Mouse (Mus musculus): ENCODE measurements around the gene Vps36. TPM values are rescaled to one million over a fixed set of nuclear protein-coding genes. Genes with fewer than 3 reads are reported as not detected.
A peak's percentile ranks its signal among the peaks of the same experiment; 100 is the strongest.

The Vps36 gene
- 11.3 and 13.3 TPM in 2 replicates for polyA plus RNA-seq (2011; ENCODE audit: insufficient read depth, insufficient read length, low replicate concordance, missing spikeins)

- peak within 1 kb of the TSS; percentile 84 for H3K4me3 ChIP-seq (replicated peaks; ENCODE audit: control insufficient read depth, low read depth, low read length)
- H3K27ac ChIP-seq (ENCODE audit: control insufficient read depth, insufficient read depth, low read depth, low read length, poor library complexity), result peak within 1 kb of the TSS; percentile 98
- under 1% methylated on average over 73 of the region's 73 CpGs for WGBS
- TF ChIP-seq CTCF (IDR thresholded peaks at IDR 0.05; ENCODE audit: control insufficient read depth, insufficient read depth, low read length) (peak; percentile 86), POLR2A (IDR thresholded peaks at IDR 0.05; ENCODE audit: borderline replicate concordance, control insufficient read depth, low read depth, low read length) (peak; percentile 61; the same call in 1 of the 2 replicates)
- peaks cover 1% of the 10 kb centered on the region; the same call in 1 of the 2 replicates for H3K4me1 ChIP-seq (ENCODE audit: control insufficient read depth, insufficient read depth, low read length)
Observed at GRCm38 (mm10) chr8:22192660-22193431, at the start of gene Vps36. Vps36 (plus strand) TSS chr8:22192809.

GRCm38 (mm10) chr8:22143764-22144491 is 48.7 kb upstream of the Vps36 start:
- H3K4me1 ChIP-seq (ENCODE audit: control insufficient read depth, insufficient read depth, low read length), result no peaks in the 10 kb centered on the region
- WGBS, result 60% methylated on average over 1 of the region's 1 CpGs
- no peak overlapping the region for H3K4me3 ChIP-seq (replicated peaks; ENCODE audit: control insufficient read depth, low read depth, low read length)
- no peak overlapping the region for H3K27ac ChIP-seq (ENCODE audit: control insufficient read depth, insufficient read depth, low read depth, low read length, poor library complexity)
- no peak for TF ChIP-seq CTCF (IDR thresholded peaks at IDR 0.05; ENCODE audit: control insufficient read depth, insufficient read depth, low read length)
- no peak for TF ChIP-seq POLR2A (IDR thresholded peaks at IDR 0.05; ENCODE audit: borderline replicate concordance, control insufficient read depth, low read depth, low read length)

GRCm38 (mm10) chr8:22145831-22146230 is 46.8 kb upstream of the Vps36 start:
- H3K27ac ChIP-seq (ENCODE audit: control insufficient read depth, insufficient read depth, low read depth, low read length, poor library complexity), result no peak overlapping the region
- no peaks in the 10 kb centered on the region for H3K4me1 ChIP-seq (ENCODE audit: control insufficient read depth, insufficient read depth, low read length)
- no peak for TF ChIP-seq POLR2A (IDR thresholded peaks at IDR 0.05; ENCODE audit: borderline replicate concordance, control insufficient read depth, low read depth, low read length)
- no peak for TF ChIP-seq CTCF (IDR thresholded peaks at IDR 0.05; ENCODE audit: control insufficient read depth, insufficient read depth, low read length)
- WGBS, result 88% methylated on average over 6 of the region's 6 CpGs
- no peak overlapping the region for H3K4me3 ChIP-seq (replicated peaks; ENCODE audit: control insufficient read depth, low read depth, low read length)

- WGBS, result 70% methylated on average over 9 of the region's 9 CpGs
- Histone ChIP-seq H3K4me3 (replicated peaks; ENCODE audit: control insufficient read depth, low read depth, low read length) (no peak overlapping the region), H3K4me1 (ENCODE audit: control insufficient read depth, insufficient read depth, low read length) (no peaks in the 10 kb centered on the region), H3K27ac (ENCODE audit: control insufficient read depth, insufficient read depth, low read depth, low read length, poor library complexity) (no peak overlapping the region)
- TF ChIP-seq CTCF (IDR thresholded peaks at IDR 0.05; ENCODE audit: control insufficient read depth, insufficient read depth, low read length), result no peak
- no peak for TF ChIP-seq POLR2A (IDR thresholded peaks at IDR 0.05; ENCODE audit: borderline replicate concordance, control insufficient read depth, low read depth, low read length)
Observed at GRCm38 (mm10) chr8:22147706-22148366, 44.8 kb upstream of the Vps36 start.

DNA sequence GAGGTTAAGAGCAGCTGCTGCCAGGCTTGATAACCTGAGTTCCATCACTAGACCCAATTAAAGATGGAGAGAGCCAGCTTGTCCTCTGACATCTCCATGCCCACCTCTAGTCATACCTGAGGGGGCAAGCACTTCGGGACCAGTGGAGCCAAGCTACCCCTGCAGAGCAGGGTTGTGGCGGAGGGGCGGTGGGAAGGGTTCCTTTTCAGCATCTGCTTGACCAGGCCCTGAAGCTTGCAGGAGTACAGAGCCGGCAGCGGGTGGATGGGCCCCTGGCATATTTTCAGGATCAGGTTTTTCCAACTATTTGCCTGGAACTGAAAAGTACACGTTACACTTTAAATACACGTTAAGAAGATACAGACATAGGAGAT is 44.3 kb upstream of the Vps36 start:
- H3K4me3 ChIP-seq (replicated peaks; ENCODE audit: control insufficient read depth, low read depth, low read length), result no peak overlapping the region
- H3K27ac ChIP-seq (ENCODE audit: control insufficient read depth, insufficient read depth, low read depth, low read length, poor library complexity), result no peak overlapping the region
- H3K4me1 ChIP-seq (ENCODE audit: control insufficient read depth, insufficient read depth, low read length), result no peaks in the 10 kb centered on the region
- no peak for TF ChIP-seq CTCF (IDR thresholded peaks at IDR 0.05; ENCODE audit: control insufficient read depth, insufficient read depth, low read length)
- TF ChIP-seq POLR2A (IDR thresholded peaks at IDR 0.05; ENCODE audit: borderline replicate concordance, control insufficient read depth, low read depth, low read length), result no peak
- 90% methylated on average over 7 of the region's 7 CpGs for WGBS

DNA sequence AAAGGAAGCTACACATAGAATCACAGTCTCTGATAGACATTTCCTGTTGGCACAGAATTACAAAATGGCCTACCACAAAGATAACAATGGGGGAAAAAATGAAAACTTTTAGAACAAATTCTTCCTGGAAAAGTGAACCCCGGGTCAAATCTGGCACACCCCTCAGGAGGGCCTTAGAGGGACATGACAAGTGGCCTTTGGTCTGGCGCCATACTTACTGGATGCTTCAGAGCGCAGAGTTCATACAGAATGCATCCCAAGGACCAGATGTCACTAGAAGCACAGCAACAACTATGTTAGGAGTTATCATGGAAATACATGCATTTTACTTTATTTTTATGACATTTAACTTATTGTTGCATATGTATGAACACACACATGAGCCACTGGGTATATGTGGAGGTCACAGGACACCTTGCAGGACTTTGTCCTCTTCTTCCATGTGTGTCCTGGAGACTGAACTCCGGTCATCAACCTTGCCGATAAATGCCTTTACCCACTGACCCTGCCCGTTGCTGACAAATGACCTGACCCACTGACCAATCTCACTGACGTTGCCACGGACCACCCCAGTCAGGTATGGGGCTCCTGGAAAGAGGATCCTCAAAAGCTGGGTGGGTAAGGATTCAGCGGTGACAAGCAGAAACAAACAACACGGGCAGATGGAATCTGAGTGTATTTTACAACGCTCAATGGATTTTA is 42.8 kb upstream of the Vps36 start:
- Histone ChIP-seq H3K4me1 (ENCODE audit: control insufficient read depth, insufficient read depth, low read length) (no peaks in the 10 kb centered on the region), H3K27ac (ENCODE audit: control insufficient read depth, insufficient read depth, low read depth, low read length, poor library complexity) (no peak overlapping the region), H3K4me3 (replicated peaks; ENCODE audit: control insufficient read depth, low read depth, low read length) (no peak overlapping the region)
- TF ChIP-seq POLR2A (IDR thresholded peaks at IDR 0.05; ENCODE audit: borderline replicate concordance, control insufficient read depth, low read depth, low read length), result no peak
- no peak for TF ChIP-seq CTCF (IDR thresholded peaks at IDR 0.05; ENCODE audit: control insufficient read depth, insufficient read depth, low read length)
- WGBS, result 91% methylated on average over 11 of the region's 11 CpGs

GRCm38 (mm10) chr8:22150345-22150663 is 42.3 kb upstream of the Vps36 start:
- 83% methylated on average over 3 of the region's 3 CpGs for WGBS
- H3K4me1 ChIP-seq (ENCODE audit: control insufficient read depth, insufficient read depth, low read length), result no peaks in the 10 kb centered on the region
- TF ChIP-seq CTCF (IDR thresholded peaks at IDR 0.05; ENCODE audit: control insufficient read depth, insufficient read depth, low read length) (no peak), POLR2A (IDR thresholded peaks at IDR 0.05; ENCODE audit: borderline replicate concordance, control insufficient read depth, low read depth, low read length) (no peak)
- H3K27ac ChIP-seq (ENCODE audit: control insufficient read depth, insufficient read depth, low read depth, low read length, poor library complexity), result no peak overlapping the region
- H3K4me3 ChIP-seq (replicated peaks; ENCODE audit: control insufficient read depth, low read depth, low read length), result no peak overlapping the region
